Mouse (Mus musculus): ENCODE data around the gene Spo11.

Gene Spo11

GRCm38 (mm10) chr2:172977409-172978130 lies at the start of gene Spo11:
Gene Spo11 (plus strand): TSS chr2:172977700.
- no peak for DNase-seq

DNA sequence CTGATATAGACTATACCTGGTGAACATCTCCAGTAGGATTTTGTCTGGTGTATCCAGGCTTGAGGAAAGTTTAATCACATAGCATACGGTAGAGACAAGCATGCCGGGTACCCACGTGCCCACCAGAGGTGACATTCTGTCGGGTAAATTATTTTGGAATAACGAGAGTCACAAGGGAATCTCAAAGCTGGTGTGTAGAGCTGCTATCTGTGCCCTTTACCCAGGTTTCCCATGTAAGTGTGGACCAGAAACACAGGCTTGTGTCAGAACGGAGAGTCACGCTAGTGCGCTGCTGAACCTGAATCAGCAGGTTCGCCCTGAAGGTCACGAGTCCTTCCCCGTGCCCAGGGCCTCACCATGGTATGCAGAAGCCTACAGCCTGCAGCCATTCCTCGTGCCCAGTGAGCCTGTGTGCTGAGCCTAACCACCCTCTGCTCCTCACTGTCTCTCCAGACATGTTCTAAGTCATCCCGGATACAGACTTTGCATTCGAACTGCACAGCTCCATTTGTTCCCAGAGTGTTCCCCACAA lies 47.5 kb upstream of the Spo11 start:
- DNase-seq: no peak

DNA sequence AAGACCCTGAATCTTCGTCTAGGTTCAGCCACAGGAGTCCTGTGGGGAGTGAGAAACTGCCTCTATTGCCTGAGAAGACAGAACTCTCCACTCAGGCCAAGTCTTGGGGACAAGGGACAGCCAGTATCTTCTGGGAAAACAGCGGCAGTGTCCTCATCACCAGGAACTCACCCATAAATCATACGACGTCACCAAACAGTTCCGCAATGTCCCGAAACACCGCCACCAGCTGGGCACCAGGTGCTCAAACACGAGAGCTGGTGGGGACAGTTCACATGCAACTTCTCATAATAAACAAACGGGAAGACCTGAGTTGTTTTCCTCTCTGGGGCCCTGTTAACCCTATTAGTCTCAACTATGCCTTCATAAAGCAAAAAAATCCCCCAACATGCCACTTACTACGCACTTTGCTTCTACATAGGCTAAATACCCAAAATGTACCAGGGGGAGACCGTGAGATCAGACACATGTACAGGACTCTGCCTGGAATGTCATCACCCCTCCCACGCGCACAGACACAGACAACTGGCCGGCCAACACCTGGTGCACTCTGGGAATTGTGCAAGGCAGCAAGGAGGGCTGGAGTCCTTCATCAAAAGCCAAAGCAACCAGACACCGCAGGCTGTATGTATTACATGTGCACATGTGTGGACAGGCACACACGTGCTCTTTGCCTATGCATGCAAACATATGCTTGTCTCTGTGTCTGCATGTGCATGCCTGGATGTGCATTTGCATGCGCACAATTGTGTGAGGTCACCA lies 46.2 kb upstream of the Spo11 start:
- DNase-seq: no peak

GRCm38 (mm10) chr2:172933631-172934419 lies 43.7 kb upstream of the Spo11 start:
- no peak for DNase-seq

GRCm38 (mm10) chr2:172934420-172934788 lies 43.1 kb upstream of the Spo11 start:
- DNase-seq: no peak

- no peak for DNase-seq
Observed at GRCm38 (mm10) chr2:172934891-172935740, 42.4 kb upstream of the Spo11 start.

DNA sequence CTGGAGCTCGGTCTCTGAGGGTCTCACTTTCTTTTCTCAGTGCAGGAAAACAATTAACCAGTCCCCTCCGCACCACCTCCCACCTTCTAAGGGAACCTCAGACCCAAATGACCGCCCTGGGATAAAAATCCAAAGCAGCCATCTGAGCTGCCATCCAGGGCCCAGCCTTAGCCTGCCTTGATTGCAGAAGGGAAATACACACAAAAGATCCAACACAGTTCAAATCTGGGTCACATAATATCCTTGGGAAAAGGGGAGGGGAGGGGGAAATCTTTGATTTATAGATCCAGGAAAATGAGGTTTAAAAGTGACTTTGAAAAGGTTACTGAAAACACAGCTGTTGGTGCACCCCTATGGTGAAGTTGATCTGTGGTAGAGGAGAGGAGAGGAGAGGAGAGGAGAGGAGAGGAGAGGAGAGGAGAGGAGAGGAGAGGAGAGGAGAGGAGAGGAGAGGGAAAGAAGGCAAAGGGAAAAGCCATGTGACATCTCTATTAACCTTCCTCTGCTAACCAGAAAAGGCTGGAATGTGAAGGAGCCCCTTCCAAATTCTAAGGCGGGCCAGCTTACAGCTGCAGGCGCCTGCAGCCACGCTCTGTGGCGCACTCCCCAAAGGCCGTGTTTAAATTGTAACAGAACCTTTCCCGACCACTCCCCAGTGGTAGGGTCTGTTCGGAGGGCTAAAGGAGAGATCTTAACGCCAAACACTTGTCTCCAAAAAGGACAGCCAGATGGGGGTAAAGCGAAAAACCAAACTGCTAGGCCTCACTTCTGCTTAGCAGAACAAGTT lies 41.5 kb upstream of the Spo11 start:
- no peak for DNase-seq

DNA sequence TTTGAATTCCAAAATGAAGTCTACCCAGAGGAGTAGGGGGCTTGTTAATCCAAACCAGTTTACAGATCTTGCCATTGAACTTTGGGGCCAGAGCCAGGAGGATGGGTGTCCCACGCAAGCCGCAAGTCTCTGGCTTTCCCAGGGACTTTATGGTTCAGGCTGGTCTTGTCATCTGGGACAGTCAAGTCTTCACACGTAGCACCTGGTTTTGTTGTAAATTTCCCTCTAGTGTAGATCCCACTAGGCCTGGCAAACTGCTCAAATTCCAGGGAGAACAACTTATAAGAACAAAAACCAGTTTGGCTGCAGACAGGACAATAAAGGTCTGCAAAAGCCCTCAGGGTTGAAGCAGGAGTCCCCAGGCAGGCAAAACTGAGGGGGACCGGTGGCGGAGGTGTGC lies 40.7 kb upstream of the Spo11 start:
- DNase-seq: no peak

- no peak for DNase-seq
Observed at GRCm38 (mm10) chr2:172937326-172938190, 39.9 kb upstream of the Spo11 start.

- no peak for DNase-seq
Observed at GRCm38 (mm10) chr2:172938761-172939638, 38.5 kb upstream of the Spo11 start.

DNA sequence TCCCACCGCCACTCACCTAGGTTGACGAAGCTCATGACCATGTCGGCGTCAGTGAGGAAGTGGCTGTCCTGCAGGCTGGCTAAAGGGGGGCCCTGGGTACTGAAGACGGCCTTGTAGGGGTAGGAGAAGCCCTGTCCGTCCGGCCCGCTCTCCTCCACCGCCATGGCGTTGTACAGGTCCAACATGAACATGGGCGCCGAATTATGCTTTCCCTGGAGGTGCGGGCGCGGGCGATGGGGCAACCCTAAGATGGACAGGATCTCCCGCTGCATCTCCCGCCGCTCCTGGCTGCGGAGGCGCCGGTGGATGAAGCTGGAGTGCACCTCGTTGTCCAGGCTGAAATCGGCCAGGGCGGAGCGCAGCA lies 37.9 kb upstream of the Spo11 start:
- no peak for DNase-seq

GRCm38 (mm10) chr2:172940003-172940798 lies 37.3 kb upstream of the Spo11 start, which contains the start of gene Bmp7:
Gene Bmp7 (minus strand): TSS chr2:172940321.
- peak; percentile 90 for DNase-seq

GRCm38 (mm10) chr2:172940799-172941163 lies 36.7 kb upstream of the Spo11 start:
- no peak for DNase-seq

GRCm38 (mm10) chr2:172949051-172949450 lies 28.4 kb upstream of the Spo11 start:
- DNase-seq: no peak

DNA sequence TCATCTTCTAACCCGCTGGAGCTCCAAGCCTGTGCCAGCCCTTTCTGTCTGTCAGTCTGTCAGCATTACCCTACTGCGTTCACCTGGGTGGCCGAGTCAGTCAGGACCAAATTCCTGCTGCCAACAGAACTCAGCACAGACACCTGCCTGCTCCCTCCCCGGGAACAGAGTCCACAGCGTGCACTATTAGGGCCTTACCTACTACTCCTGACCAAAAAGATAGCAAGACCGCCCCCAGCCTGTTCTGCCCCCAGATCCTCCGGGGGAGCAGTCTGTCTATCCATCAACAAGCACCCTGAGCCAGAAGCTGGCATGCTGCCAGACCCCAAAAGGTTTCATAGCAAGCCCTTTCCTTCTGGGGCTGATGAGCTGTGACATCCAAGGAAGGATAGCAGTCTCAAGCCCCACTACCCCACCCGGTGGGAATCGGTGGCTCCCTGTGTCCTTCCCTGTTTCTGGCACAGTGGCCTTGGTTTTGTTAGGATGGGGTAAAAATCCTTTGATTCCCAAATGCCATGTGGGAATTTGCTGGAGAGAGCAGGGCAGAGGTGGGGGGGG lies 27.3 kb upstream of the Spo11 start:
- DNase-seq: no peak

- no peak for DNase-seq
Observed at GRCm38 (mm10) chr2:172950722-172951121, 26.8 kb upstream of the Spo11 start.

DNA sequence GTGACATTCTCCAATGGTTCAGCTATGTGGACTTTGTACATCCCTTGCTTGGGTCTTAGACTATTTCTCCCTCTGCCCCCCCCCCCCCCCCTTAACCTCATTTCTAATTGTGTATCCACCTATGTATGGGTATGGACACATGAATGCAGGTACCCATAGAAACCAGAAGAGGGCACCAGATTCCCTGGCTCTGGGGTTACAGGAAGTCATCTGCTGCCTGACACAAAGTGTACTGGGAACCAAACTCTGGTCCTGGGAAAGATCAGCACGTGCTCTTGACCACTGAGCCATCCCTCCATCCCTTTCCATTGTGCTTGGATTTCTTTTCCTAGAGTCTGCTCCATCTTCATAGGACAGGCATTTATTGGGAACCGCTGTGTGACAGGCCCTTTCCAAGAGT lies 25.5 kb upstream of the Spo11 start:
- DNase-seq: no peak

DNA sequence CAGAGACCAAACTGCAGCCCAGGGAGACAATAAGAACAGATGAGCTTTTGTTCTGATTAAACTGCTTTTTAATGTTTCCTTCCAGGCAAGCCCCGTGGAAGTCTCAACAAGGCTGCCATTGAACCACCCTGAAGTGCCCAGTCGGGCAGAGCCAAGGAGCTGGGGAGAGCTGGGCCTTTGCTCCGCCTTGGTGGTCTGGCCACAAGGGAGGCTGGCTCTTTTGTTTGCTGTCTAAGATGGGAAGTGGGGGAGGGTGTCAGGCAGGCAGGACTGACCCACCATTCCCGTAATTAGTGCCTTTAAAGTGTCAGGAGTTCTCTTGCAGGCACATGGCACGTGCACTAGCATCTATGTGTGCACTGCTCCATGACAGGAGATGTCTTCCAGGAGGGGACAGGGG lies 18.9 kb upstream of the Spo11 start:
- peak; percentile 76 for DNase-seq
